Mouse (Mus musculus) brain, adult 10 weeks (tissue): Measurements from ENCODE around the gene Muc20. TPM values are rescaled to one million over a fixed set of nuclear protein-coding genes. Genes with fewer than 3 reads are reported as not detected.

ENCODE experiments used
- polyA plus RNA-seq: library from polyadenylated mRNA; stranded (reverse); fragments of 350-450 nt; fragmentation: Illumina TruSeq; extraction: RNeasy Lipid Tissue Mini Kit (QIAGEN cat#74804); gene quantifications from one replicate; pipeline ENCODE4 v1.2.3, GENCODE M21; 2015; ENCODE audit warnings: low read depth, low replicate concordance

Muc20 gene
- not detected for polyA plus RNA-seq

DNA sequence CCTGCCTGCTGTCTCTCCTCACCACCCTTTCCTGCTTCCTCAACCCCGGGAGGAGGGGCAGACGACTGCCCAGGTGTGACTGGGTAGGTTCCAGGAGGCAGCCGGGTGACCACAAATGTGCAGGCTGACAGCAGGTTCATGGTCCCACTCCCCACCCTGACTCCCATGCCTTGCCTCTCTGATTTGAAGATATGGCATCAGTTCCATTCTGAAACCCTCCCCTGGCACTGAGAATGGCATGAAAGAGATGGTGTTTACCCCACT is at the start of gene Muc20:
Gene Muc20, minus strand, starts transcription at position 10 of the 264 bp plus-strand sequence.

GRCm38 (mm10) chr16:32810321-32810720 is 13.1 kb upstream of the Muc20 start, which contains the start of gene Smbd1:
Gene Smbd1 (minus strand): TSS chr16:32810477.

GRCm38 (mm10) chr16:32735586-32735985 is 61.6 kb downstream of the Muc20 start, which contains the start of gene Muc4:
Gene Muc4 (plus strand): TSS chr16:32735886.

Other genes starting within 250 kb of the Muc20 start
- 92.4 TPM for gene Tfrc, start 188.5 kb downstream of the Muc20 start, polyA plus RNA-seq
- 124 TPM for gene Tnk2, start 153.6 kb downstream of the Muc20 start, polyA plus RNA-seq
- gene Muc4, start 61.5 kb downstream of the Muc20 start, polyA plus RNA-seq, result not detected
- gene Smbd1, start 13.0 kb upstream of the Muc20 start, polyA plus RNA-seq, result not detected
- 103 TPM for gene Fyttd1, start 80.1 kb upstream of the Muc20 start, polyA plus RNA-seq
- gene Rubcn, start 80.3 kb upstream of the Muc20 start, polyA plus RNA-seq, result 47.0 TPM
- gene Lrch3, start 116.7 kb upstream of the Muc20 start, polyA plus RNA-seq, result 20.1 TPM